Mouse (Mus musculus): Measurements from ENCODE around the gene Calm3.
A peak's percentile ranks its signal among the peaks of the same experiment; 100 is the strongest.
"Not testable (repeated sequence)": the region's sequence is repeated elsewhere in the genome, so short reads cannot be mapped to it uniquely, and the experiment has no call there.

Calm3 gene

DNA sequence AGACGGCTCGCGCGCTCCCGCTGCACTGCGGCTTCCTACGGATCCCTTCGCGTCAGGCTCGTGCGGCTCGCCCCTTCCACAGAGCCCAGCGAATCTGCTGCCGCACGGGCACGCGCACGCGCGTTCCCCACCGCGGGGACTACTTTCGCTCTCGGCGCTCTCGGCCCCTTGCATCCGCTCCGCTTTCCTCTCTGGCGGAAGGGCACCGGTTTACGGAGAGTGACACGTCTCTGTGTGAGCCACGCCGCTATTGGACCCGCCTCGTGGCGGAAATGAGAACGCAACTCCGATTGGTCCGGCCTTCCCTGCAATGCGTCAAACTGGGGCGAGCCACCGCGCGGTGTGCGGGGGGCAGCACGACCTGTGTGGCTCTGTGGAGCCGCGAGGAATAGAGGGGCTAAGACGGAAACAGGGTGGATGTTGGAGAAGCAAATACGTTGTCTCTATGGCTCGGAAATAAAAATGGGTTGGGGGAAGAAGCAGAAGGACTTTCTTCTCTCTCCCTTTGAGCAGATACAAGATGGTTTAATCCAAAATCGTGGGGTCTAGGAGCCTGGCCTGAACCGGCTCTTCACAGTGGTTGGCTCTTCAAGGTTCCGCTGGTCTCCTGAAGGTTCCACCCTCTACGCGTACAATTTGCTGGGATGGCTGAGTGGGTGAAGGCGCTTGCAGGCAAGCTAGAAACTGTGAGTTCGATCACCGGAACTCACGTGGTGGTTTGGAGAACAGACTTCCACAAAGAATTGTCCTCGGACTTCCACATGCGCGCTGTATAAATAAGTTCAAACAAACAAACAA, at the start of gene Calm3:
Gene Calm3 (minus strand): TSS at position 78 of the 798 bp plus-strand sequence.
- peak; percentile 99 to 100 for DNase-seq (ENCODE audit: low spot score in 2 of 2)

DNA sequence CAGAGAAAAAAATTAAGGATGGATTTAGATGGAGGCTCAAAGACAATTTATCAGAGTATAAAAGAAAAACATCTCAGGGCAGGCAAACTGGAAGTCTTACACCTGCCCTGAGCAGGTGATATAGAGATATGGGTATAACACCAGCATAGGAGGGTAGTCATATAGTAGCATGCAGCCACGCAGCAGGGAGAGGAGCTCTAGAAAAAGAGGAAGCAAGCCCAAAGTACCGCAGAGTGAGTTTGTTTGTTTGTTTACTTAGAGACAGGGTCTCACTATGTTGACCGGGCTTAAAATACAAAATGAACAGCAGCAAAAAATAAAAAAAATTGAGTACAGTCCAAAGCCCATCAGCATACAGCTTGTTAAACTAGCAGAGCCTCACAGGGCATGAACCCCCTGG, 47.2 kb upstream of the Calm3 start:
- no peak for DNase-seq (ENCODE audit: low spot score in 2 of 2)

DNA sequence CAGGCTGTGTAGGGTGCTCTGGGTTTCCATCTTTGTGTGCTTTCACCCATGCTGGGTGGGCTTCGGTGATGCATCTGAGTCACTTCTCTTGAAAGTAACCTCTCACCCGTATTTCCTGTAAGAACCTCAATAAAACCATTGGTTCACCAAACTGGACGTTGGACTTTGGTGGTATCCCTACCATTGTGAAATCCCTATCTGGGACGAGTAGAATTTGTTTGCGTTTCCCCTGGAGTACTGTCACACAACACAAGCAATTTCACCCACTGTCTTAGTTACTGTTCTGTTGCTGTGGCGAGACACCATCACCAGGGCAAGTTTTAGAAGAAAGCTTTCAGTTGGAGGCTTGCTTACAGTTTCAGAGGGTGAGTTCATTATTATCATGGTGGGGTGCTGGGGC, 44.5 kb upstream of the Calm3 start:
- DNase-seq (ENCODE audit: low spot score in 2 of 2): no peak

DNA sequence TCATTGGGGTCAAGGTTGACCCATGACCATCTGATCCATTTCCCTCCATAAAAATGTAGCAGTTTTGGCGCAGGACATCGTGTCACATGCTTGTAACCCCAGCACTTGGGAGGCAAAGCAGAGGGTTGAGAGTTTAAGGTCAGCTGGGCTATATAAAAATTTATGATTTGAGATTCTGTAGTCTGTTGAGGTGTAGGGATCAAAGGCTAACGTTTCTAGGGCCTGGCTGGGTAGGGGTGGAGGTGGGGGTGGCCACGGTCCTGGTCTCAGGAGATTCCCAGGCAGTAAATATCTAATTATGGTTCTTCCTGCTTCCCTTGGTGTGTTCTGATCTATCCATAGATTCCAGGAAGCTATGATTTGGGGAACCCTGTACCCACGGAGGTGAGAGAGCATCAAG, 37.8 kb upstream of the Calm3 start:
- no peak for DNase-seq (ENCODE audit: low spot score in 2 of 2)

DNA sequence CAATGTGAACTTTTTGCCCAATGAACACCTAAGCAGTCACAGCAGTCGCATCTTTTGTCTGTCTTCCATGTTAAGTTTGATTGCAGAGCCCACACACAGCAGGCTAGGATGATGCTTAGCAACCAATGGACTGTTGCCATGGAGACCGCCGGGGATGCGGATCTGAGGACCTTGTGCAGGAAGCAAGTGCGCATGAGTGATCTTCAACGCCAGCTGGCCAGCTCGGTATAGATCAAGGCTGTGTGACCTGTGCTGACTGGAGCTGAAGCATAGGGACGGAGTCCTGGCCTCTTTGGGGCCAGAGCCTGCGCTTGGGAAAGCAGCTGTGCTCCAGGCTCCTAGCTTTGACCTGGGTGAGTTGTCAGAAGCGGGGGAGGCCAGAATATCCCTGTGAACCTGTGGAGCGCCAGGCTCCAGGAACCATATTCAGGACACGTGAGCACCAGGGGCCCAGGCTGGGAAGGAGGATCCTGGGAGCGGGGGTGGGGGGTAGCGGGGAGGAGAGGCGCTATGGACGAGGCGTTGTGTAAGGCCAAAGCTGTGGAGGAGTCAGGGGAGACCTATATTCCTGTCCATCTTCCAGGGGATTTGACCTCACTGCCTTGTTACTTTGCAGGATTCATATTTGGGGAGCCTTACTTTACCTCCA, 35.7 kb upstream of the Calm3 start, which contains the start of gene Pnmal1:
Gene Pnmal1 (plus strand): TSS at position 141 of the 649 bp plus-strand sequence.
- peak; percentile 76 to 90 for DNase-seq (ENCODE audit: low spot score in 2 of 2)

DNA sequence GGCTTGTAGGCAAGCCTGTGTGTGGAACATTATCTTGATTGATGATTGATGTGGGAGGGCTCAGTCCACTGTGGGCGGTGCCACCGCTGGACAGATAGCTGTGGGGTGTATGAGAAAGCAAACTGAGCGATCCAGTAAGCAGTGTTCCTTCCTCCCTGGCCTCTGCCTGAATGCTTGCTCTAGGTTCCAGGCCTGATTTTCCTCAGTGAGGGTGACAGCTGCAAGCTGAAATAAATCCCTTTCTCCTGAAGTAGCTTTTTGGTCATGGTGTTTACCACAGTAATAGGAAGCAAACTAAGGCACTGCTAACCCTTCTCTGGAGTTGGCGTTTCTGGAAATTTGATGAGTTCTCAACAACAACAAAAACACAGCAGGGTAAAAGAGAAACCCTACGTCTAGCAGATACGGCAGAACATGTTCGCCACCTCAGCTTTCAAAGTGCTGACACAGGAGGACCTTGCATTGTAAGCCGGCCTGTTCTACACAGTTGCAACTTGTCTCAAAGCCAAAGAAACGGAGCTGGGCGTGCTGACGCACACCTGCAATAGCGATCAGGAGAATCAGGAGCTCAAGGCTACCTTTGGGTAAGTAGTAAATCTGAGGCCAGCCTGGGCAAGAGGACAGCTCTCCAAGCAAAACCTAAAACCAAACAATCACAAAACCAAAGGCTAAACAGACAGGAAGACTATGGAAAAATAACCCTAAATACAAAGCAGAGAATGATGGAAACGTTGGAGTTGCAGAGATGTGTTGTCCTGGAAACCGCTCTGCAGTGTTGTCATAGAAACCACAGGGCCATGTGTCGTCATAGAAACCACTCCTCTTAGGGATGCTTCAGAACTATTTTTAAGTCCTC, 32.7 kb upstream of the Calm3 start:
- no peak for DNase-seq (ENCODE audit: low spot score in 2 of 2)

DNA sequence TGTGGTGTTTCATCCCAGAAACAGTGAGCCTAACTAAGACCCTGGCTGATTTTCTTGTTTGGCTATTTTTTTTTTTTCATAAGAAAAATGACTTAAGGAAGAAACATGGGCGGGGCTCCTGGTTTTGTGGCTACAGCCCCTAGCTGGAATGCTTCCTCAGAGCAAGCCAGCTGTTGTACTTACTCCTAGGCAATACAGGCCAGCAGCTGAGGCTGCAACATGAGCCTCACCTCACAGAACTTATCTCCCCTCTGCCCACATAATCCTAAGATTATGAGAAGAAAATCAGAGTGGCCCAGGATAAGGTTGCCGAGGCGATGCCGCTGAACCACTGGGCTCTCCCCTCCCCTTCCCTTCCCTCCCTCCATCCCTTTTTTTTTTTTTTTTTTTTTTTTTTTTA, 31.8 kb upstream of the Calm3 start:
- DNase-seq (ENCODE audit: low spot score in 2 of 2): no peak

DNA sequence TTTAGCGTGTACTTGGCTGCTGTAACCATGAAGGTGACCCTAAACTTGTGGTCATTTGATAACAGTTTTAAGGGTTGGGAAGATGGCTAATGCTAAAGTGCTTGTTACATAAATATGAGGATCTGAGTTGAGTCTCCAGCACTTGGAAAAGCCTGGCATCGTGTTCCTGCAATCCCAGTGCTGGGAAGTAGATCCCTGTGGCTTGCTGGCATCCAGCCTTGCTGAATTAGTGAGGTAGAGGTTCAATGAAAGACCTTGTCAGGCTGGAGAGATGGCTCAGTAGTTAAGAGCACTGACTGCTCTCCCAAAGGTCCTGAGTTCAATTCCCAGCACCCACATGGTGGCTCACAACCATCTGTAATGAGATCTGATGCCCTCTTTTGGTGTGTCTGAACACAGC, 29.9 kb upstream of the Calm3 start:
- not testable (repeated sequence) for DNase-seq (ENCODE audit: low spot score in 2 of 2)

DNA sequence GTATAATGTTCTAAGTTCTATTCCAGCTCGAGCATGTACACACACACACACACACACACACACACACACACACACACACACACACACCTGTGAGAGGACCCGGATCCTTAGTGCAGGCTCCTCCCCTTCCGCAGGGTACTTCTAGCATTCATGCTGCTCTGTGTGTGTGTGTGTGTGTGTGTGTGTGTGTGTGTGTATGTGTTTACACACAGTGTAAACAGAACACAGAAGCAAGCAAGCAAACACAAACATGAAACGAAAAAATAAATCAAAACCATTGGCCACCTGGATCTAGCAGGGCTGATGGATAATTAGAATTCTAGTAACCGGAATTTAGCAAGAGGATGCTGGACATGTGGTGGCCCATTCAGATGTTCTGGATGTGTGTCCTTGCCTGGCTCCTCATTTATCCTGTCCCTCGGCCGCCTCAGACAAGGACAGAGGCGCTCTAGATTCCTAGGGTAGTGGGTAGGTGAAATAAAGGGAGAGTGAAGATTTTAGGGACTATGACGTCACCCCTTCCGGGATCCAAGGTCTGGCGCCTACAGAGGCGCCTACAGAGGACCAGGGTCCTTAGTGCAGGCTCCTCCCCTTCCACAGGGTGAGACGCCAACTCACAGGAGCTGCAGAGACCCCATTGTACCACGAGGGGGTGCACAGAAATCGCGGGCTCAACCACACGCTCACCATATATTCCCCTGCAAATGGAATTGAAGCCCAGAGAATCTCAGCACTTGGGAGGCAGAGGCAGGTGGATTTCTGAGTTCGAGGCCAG, 27.1 kb upstream of the Calm3 start:
- peak; percentile 86 to 87 for DNase-seq (ENCODE audit: low spot score in 2 of 2)

DNA sequence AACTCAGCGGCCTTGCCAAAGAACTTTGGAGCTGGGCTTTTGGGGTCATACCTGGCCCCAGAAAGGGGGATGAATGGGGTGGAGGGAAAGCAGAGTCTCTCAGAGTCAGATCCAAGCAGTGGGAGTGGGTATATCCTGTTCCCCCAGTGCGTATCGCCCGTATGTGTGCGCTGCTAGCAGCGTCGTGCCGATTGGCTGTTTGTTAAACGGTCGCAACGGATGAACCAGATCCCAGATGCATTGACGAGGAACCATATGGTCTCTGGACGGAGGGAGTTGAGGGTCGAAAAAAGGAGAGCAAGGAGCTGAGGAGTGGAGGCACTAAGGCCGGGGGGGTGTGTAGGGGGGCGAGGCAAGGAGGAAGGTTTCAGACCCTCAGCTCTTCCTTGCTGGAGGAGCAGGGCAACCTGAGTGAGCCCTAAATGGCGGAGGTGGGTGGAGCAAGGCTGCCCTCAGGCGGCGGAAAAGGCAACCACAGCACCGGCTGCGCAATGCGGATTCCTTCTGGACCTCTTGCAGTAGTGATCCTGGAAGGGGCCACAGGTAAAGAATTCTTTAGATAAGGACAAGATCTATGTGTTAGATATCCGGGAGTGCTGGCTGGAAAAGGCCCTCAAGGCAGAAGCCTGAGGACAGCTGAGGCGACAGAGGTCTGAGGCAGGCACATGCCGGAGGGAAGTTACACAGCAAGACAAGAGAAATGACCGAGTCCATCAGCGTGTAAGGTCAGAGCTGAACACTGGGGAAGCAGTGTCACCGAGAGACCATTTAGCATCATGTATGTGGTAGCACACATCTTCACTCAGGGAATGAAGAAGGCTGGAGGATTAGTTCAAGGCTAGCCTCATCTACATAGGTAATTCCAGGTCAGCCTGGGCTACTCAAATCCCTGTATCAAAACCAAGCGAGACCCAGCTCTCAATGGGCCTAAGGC, 26.3 kb upstream of the Calm3 start:
- DNase-seq (ENCODE audit: low spot score in 2 of 2): peak; percentile 72 to 89

DNA sequence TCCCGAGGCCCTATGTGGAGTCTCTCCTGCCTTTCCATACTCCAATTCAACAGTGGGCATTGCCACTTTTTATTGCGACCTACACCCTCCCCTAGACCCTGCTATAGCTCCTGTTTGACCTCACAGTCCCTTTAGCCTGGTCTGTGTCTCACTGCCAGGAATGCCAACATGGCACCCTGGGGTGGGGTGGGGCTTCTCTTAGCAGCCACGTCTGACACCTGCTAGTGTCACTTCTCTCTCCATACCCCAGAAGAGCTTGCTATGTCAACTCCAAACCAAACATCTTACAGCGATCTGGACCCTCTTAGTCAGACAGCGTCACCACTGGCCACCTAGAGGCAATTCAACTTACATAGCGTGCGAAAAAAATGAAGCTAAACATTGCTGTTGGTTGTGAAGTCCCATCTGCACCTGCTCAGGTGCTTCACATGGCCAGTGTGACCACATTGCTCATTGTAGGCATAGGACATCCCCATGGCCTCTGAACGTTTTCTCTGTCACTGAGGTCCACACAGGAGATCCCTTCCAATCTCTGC, 25.1 kb upstream of the Calm3 start:
- no peak for DNase-seq (ENCODE audit: low spot score in 2 of 2)

DNA sequence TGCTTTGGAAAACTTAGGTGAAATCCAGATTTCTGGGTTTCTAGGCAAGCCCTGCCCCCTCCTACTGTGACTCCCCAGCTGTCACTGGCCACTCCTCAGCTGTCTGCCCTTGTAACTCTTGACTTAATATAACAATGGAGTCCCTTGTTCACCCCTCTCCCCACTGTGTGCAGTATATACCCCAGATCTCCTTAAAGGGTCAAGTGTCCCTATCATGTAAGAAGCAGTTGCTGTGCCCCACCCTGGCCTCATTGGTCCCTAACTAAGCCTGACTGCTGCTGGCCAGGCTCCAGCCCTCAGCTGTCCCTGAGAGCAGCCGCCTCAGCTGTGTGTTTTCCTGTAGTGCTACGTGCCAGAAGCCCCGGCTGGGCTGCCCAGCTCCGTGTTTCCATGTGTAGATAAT, 24.0 kb upstream of the Calm3 start:
- peak in 1 of 2 experiments; percentile 72 for DNase-seq (ENCODE audit: low spot score in 2 of 2)

DNA sequence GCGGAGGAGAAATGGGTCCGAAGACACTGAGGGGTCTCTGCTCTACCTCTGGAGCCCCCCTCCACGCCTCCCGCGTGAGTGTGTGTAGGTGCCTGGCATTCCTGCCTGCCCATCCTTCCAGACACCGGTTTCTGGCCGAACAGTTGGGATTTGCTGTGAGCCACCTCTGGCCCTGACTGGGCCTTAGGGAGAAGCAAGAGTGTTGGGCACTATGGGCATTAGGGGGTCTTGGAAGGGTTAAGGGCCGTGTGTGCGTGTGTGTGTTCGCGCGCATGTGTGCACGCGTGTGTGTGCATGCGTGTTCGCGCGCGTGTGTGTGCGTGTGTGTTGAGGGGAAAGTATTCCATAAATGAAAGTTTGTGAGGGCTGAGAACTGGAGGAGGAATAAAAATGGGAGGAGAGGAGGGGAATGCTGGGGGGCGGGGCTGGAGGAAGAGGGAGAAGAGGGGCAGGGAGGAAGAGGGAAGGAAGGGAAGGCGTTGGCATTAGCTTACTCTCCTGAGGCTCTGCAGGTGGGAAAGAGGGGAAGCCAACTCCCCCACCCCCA, 23.5 kb upstream of the Calm3 start:
- DNase-seq (ENCODE audit: low spot score in 2 of 2): no peak

DNA sequence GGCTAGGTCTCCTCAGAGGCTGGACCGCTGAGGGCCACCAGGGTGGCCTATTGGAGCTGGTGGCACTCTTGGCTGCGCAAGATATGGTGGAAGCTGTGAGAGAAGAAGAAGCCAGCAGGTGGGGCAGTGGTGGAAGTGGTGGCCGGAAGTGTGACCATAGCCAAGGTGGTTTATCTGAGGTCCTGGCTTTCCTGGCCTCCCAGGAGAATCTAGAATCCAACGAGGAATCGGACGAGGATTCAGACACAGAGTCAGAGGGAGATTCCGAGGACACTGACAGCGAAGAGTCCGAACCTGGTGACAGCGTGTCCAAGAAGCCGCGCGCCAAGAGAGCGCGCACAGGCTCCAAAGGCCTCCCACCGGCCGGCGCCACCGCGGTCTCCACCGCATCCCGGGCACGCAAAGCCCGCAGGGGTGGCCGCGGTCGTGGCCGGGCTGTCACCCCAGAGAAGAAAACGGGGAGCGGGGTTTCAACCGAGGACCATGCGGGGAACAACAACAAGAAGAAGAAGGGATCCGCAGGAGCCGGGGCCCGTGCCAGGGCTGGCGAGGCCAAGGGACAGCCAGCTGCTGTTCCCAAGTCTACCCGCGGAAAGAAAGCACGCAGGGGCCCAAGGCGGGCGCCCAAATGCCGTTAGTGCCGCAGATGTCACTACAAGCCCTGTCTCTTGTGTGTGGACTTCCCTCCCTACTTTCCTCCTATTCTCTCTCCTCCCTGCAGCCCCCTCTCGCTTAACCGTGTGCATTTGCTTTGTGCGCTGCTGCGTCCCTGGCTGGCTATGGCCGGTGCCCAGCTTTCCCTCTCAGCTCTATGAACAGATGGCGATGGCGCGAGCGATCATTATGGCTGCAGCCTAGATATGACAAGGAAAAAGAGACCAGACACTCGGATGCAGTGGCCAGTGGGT, 22.8 kb upstream of the Calm3 start:
- DNase-seq (ENCODE audit: low spot score in 2 of 2): peak in 1 of 2 experiments; percentile 68

DNA sequence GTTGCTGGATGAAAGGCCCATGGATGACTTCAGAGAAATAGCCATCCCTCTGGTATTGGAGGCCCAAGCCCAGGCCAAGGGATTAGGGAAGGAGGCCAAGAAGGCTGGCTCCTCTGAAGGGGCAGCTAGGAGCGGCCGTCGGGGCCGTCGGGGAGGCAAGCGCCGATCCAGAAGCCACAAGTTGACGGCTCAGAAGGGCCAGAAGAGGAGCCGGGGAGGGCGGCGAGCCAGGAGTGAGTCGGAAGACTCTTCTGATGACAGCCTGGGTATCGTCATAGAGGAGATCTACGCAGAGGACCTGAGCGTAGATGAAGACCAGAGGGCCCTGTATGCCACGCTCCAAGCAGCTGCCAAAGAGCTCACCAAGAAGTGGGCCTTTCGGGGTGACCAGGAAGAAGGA, 21.5 kb upstream of the Calm3 start:
- peak in 1 of 2 experiments; percentile 46 for DNase-seq (ENCODE audit: low spot score in 2 of 2)

DNA sequence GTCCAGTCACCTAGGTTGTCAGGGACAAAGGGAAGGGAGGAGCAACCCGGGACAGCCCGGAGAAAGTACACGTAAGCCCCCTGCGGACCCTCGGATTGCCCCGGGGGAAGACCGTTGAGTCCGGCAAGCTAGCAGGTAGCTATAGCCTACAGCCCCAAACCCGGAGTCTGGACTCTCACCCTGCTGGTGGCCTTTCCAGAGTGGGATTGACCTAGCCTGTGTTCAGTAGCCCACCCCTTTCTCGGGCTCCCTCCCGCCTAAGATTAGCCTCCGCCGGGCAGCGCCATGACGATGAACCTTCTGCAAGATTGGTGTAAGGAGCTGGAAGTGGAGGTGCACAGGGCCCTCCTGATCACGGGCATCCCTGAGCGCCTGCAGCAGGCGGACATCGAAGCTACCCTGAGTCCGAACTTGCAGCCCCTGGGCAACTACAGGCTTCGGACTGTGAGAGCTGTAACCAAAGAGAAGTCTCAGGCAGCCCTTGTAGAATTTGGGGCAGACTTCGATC, 20.9 kb upstream of the Calm3 start:
- no peak for DNase-seq (ENCODE audit: low spot score in 2 of 2)

DNA sequence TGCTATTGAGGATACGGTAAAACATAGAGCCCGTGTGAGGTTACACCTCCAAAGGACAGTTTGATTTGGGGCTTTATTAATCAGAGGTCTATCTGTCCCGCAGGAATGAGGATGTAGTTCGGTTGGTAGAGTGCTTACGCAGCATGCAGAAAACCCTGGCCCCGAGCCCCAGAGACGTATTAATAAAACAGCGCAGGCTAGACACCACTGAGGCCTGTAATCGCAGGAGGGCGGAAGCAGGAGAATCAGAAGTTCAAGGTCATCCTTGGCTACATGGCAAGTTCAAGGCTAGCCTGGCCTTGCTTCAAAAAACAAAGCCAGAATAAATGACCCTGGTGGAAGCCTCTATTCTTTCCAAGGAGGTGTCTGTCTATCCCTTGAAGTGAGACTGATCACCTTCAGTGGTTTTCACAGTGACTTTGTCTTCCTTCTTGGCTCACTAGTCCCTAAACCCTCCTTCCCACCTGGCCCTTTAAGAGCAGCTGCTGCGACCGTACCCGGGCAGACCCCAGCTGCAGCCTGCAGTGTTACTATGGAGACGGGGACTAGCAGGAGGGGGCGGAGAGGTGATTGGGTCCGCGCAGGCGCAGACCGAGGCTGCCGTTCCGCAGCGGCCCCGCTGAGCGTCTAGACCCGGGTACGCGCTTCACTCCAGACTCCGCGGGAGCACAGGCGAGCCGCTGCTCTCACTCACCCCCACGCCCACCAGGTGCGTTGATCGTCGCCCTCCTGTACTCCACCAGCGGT, 20.3 kb upstream of the Calm3 start, which contains the start of gene Pnmal2:
Gene Pnmal2 (plus strand): TSS at position 622 of the 747 bp plus-strand sequence.
- peak; percentile 88 to 91 for DNase-seq (ENCODE audit: low spot score in 2 of 2)

DNA sequence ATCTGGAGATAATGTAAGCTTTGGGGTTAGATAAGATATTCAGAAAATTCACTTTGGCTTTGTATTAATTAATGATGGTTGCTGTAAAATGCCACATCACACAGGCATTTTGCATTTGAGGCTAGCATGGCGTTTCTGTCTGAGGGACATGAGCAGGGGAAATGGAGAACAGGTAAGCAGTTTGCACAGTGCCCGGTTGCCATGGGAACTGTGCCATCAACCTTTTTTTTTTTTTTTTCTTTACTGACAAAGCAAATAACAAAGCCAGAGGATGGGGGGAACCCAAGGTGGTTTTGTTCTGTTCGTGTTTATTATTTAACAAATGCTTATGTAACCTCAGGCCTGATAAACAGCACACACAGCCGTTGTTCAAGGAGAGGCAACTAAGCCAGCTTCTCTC, 18.9 kb upstream of the Calm3 start:
- DNase-seq (ENCODE audit: low spot score in 2 of 2): no peak

Data from cerebellum, postnatal 4 days (tissue).